Comparison of ENCODE assay signal across 21 mouse cellular contexts in genomic region chr11:112175302-112175701, GRCm38 (mm10).
"Had no signal": no experiment of that assay in that cellular context is flagged by ENCODE, and none has a peak within 500 bp of the region (broad histone marks: within the 10 kb centered on the region; RNA-seq: fewer than 3 reads in every experiment).

No protein-coding gene starts in this region.

- H3K36me3 ChIP-seq: liver, embryonic 12.5 days; liver, embryonic 15.5 days; lung, embryonic 15.5 days; neural tube, embryonic 12.5 days; stomach, embryonic 15.5 days had no signal

- H3K9ac ChIP-seq: liver, embryonic 12.5 days; liver, embryonic 15.5 days; lung, embryonic 15.5 days; neural tube, embryonic 12.5 days; stomach, embryonic 15.5 days had no signal

- H3K4me2 ChIP-seq: liver, embryonic 12.5 days; liver, embryonic 15.5 days; lung, embryonic 15.5 days; midbrain, embryonic 11.5 days; neural tube, embryonic 12.5 days; stomach, embryonic 15.5 days had no signal

- H3K27ac ChIP-seq: left cerebral cortex, adult 2 months; liver, embryonic 12.5 days; liver, embryonic 15.5 days; lung, embryonic 15.5 days; neural tube, embryonic 12.5 days; stomach, embryonic 15.5 days had no signal

- H3K9me3 ChIP-seq: liver, embryonic 15.5 days; lung, embryonic 15.5 days; neural tube, embryonic 12.5 days; stomach, embryonic 15.5 days had no signal

- H3K27me3 ChIP-seq: liver, embryonic 12.5 days; liver, embryonic 15.5 days; lung, embryonic 15.5 days; megakaryocyte, embryonic 14.5 days; neural tube, embryonic 12.5 days; stomach, embryonic 15.5 days had no signal

- DNase-seq: kidney, adult 2 months; kidney, postnatal 10 days; layer of hippocampus, postnatal 36 days; left cerebral cortex, postnatal 4 days; liver; lung, adult 18-20 months; lung, postnatal 10 days; lung, postnatal 36 days; midbrain, embryonic 14.5 days; right cerebral cortex, postnatal 25 days; spleen, adult 18-20 months; thymus, postnatal 36 days had no signal

- H3K4me3 ChIP-seq: left cerebral cortex, adult 2 months; liver, embryonic 12.5 days; liver, embryonic 15.5 days; lung, embryonic 15.5 days; megakaryocyte, embryonic 14.5 days; neural tube, embryonic 12.5 days; stomach, embryonic 15.5 days had no signal

- H3K4me1 ChIP-seq: liver, embryonic 12.5 days; liver, embryonic 15.5 days; lung, embryonic 15.5 days; megakaryocyte, embryonic 14.5 days; neural tube, embryonic 12.5 days; stomach, embryonic 15.5 days had no signal

- ATAC-seq: intestine, embryonic 16.5 days; liver, embryonic 12.5 days had no signal
